Mouse (Mus musculus) liver, adult 2 months (tissue): ENCODE results near the gene Rab27a. TPM values are rescaled to one million over a fixed set of nuclear protein-coding genes. Genes with fewer than 3 reads are reported as not detected.

Experiments
- DNase-seq: peaks from one replicate; pipeline ENCODE4 v3.0.0-alpha.2; 2011; ENCODE audit warnings: low read depth, low spot score; ENCODE audit errors: extremely low read depth
- H3K27ac ChIP-seq: fragments of 200-500 bp; replicated peaks from 2 replicates; pipeline ENCODE4 v1.5.1; 2012; ENCODE audit warnings: low read depth, mild to moderate bottlenecking, control low read depth, inconsistent platforms, low read length; ENCODE audit not compliant: insufficient read depth
- H3K27me3 ChIP-seq: fragments of 200-500 bp; 2 replicates; pipeline ENCODE4 v1.6.1; 2012; ENCODE audit warnings: mild to moderate bottlenecking, moderate library complexity, low read length, inconsistent platforms; ENCODE audit not compliant: control insufficient read depth, insufficient read depth
- H3K36me3 ChIP-seq: fragments of 200-500 bp; 2 replicates; pipeline ENCODE4 v1.6.1; 2012; ENCODE audit warnings: low read length, inconsistent platforms; ENCODE audit not compliant: control insufficient read depth, insufficient read depth
- H3K4me1 ChIP-seq: fragments of 200-500 bp; 2 replicates; pipeline ENCODE4 v1.6.1; 2011; ENCODE audit warnings: low read length; ENCODE audit not compliant: control insufficient read depth, insufficient read depth
- H3K4me3 ChIP-seq: fragments of 200-500 bp; 2 replicates; pipeline ENCODE4 v1.5.1; 2011; ENCODE audit warnings: low read depth, mild to moderate bottlenecking, control low read depth, low read length, moderate library complexity; ENCODE audit not compliant: insufficient read depth
- H3K79me2 ChIP-seq: fragments of 200-500 bp; 2 replicates; pipeline ENCODE4 v1.6.1; 2012; ENCODE audit warnings: inconsistent platforms, mild to moderate bottlenecking, low read length, moderate library complexity; ENCODE audit not compliant: control insufficient read depth, insufficient read depth
- H3K9ac ChIP-seq: fragments of 200-500 bp; 2 replicates; pipeline ENCODE4 v1.6.1; 2012; ENCODE audit warnings: low read depth, mild to moderate bottlenecking, control low read depth, inconsistent platforms, low read length
- CTCF ChIP-seq: fragments of 200-500 bp; IDR thresholded peaks from 2 replicates; pipeline ENCODE4 v1.5.1; 2011; ENCODE audit warnings: low read depth, low read length, control low read depth
- POLR2A ChIP-seq: fragments of 200-500 bp; IDR thresholded peaks from 2 replicates; pipeline ENCODE4 v1.6.1; 2011; ENCODE audit warnings: low read length, control low read depth; ENCODE audit not compliant: insufficient read depth; ENCODE audit errors: extremely low read depth
- WGBS: fragments of 180-500 bp; shearing (Covaris S2); methylation state at CpG from one replicate; pipeline ENCODE4 v1.1.7; 2018; 5-methylcytosine and 5-hydroxymethylcytosine counted together
- polyA plus RNA-seq: library from polyadenylated mRNA; depleted of rRNA; stranded (reverse); fragments of >200 nt; gene quantifications from 2 replicates; pipeline ENCODE4 v1.2.3, GENCODE M21; 2012
- total RNA-seq: library from RNA; depleted of rRNA; stranded (reverse); fragments of >200 nt; gene quantifications from 2 replicates; pipeline ENCODE4 v1.2.3, GENCODE M21; 2014

Rab27a gene
- total and polyA plus RNA-seq, 2 experiments: 0.77 to 2.6 TPM

- 66% methylated on average over 4 of the region's 4 CpGs for WGBS
These were observed 4.3 kb downstream of the Rab27a start for GRCm38 (mm10) chr9:73048927-73049326.

DNA sequence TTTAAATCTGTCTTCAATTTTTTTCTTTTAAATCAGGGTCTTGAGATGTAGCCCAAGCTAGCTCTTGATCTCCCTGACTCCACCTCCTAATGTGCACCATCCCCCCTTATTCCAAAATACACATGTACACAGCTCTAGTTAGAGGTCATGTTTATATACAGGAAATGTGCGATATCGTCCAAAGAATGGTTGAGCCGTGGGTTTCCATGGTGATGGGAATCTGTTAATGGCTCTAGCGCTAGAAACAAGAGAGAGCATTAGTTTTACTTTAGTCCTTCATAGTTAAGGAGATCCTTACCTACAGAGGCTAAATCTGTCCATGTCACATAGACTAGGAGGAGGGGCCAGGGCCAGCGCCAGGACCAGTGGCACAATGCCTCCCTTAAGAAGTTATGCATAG, 5.2 kb downstream of the Rab27a start:
- DNase-seq: no peak
- Histone ChIP-seq H3K27me3 (no peaks in the 10 kb centered on the region), H3K27ac (no peak overlapping the region), H3K9ac (no peak overlapping the region), H3K4me3 (no peak overlapping the region), H3K36me3 (no peaks in the 10 kb centered on the region), H3K4me1 (no peaks in the 10 kb centered on the region), H3K79me2 (peaks cover 2% of the 10 kb centered on the region; the same call in 1 of the 2 replicates)
- WGBS: 53% methylated on average over 5 of the region's 5 CpGs
- TF ChIP-seq CTCF (no peak), POLR2A (no peak)

More at GRCm38 (mm10) chr9:73048927-73049326, 4.3 kb downstream of the Rab27a start:
- no peak for DNase-seq
- H3K27me3 ChIP-seq: no peaks in the 10 kb centered on the region
- no peaks in the 10 kb centered on the region for H3K4me1 ChIP-seq
- no peak overlapping the region for H3K27ac ChIP-seq
- H3K36me3 ChIP-seq: no peaks in the 10 kb centered on the region
- H3K9ac ChIP-seq: no peak overlapping the region
- no peaks in the 10 kb centered on the region for H3K79me2 ChIP-seq
- TF ChIP-seq CTCF (no peak), POLR2A (no peak)
- no peak overlapping the region for H3K4me3 ChIP-seq

DNA sequence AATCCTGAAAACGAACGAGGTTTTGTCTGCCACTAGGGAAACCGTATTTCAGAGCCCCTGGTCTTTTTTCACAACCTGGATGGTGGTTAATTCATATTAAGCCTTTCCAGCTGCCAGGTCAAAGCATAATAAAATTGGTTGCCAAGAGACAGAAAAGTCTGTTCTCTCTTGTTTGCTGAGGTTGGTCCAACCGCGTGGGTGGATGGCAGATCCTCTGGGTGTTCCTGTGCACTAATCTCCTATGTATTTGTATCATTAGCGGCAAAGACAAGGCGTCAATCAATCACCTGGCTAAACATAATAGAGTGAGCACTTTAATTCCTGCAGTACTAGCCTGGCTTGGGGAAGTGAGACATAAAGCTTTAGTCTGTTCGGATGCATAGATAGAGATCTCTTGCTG, 6.0 kb downstream of the Rab27a start:
- TF ChIP-seq CTCF (no peak), POLR2A (no peak)
- no peak for DNase-seq
- 43% methylated on average over 8 of the region's 8 CpGs for WGBS

DNA sequence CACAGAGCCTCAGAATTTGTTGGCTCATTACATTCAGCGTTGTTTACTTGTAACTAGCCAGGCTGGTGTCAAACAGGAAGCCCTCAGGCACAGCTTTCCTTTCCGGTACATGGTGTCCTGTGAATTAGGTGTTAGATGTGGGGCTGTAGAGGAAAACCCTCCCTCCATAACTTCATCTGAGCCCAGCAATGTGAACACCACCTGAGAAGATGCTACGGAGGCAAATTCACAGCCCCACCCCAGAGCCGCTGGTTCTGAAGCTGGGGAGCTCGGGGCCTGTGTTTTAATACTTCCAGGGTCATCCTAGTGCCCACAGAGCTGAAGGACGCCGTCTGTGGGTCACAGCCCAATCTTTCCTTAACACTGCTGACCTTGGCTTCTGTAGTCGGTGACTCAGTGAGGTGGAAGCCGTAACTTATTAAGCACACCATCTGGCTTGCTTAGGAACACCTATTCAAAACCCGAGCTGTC, 10.8 kb downstream of the Rab27a start:
- no peak overlapping the region for H3K9ac ChIP-seq
- 61% methylated on average over 10 of the region's 10 CpGs for WGBS
- TF ChIP-seq CTCF (no peak), POLR2A (no peak)
- peaks cover 2% of the 10 kb centered on the region; the same call in 1 of the 2 replicates for H3K79me2 ChIP-seq
- H3K4me1 ChIP-seq: peaks cover 2% of the 10 kb centered on the region; the same call in 1 of the 2 replicates
- H3K4me3 ChIP-seq: no peak overlapping the region
- H3K27ac ChIP-seq: peak overlapping the region; percentile 71
- no peaks in the 10 kb centered on the region for H3K36me3 ChIP-seq
- no peaks in the 10 kb centered on the region for H3K27me3 ChIP-seq
- DNase-seq: no peak

More for the DNA sequence above, 6.0 kb downstream of the Rab27a start:
- H3K4me1 ChIP-seq: peaks cover 2% of the 10 kb centered on the region; the same call in 1 of the 2 replicates
- peaks cover 2% of the 10 kb centered on the region; the same call in 1 of the 2 replicates for H3K79me2 ChIP-seq
- H3K27ac ChIP-seq: no peak overlapping the region
- no peak overlapping the region for H3K4me3 ChIP-seq
- H3K27me3 ChIP-seq: no peaks in the 10 kb centered on the region
- no peak overlapping the region for H3K9ac ChIP-seq
- no peaks in the 10 kb centered on the region for H3K36me3 ChIP-seq

DNA sequence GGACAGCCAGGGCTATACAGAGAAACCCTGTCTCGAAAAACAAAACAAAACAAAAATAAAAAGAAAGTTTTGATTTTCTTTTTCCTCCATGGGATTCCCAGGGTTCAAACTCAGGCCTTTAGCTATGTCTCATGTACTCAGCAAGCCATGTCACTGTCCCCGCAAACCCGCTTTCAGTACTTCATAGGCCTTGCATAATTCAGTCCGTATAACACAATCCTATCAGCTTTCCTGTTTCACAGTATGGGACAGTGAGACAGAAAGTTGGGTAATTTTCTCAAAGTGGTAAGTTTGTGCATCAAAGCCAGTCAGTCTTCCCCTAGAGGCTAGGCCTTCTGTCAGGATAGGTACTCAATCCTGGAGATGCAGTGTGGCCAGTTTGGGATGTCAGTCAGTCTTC, 14.6 kb downstream of the Rab27a start:
- Histone ChIP-seq H3K9ac (no peak overlapping the region), H3K27ac (no peak overlapping the region), H3K36me3 (no peaks in the 10 kb centered on the region), H3K4me1 (peaks cover 2% of the 10 kb centered on the region; the same call in 1 of the 2 replicates), H3K27me3 (no peaks in the 10 kb centered on the region), H3K79me2 (0 out of 2 replicates have a peak, but pooled peaks cover 4% of the 10 kb centered on the region), H3K4me3 (no peak overlapping the region)
- TF ChIP-seq POLR2A (no peak), CTCF (no peak)
- DNase-seq: no peak
- WGBS: 90% methylated on average over 4 of the region's 4 CpGs

DNA sequence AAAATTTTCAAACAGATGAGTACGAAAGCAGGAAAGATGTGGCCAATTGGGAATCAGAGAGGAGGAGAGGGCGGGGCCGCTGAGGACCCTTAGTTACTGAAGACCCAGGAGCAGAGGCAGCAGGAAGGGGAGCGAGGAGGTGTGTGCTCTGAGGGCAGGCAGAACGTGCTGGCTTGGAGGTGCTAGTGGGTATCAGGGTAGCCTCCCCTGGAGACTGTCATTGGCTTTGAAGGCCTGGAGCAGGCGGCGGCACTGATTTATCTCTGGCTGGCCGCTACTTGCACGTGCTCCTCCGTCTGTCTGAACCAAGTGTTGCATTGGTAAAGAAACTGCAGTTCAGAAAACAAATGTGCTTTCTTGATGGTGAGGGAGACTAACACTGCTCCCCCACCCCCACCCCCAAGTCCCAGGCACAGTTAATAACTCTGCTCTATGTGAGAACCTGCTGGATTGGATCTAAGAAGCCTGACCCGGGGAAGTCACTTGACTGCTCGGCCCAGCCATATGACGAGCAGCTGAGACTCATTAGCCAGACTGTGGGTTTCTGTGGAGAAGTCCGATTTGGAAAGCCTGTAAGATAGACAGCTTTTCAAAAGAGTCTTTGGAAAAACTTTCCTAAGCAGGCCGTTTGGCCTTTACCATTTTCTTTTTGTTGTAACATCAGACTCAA, 19.1 kb downstream of the Rab27a start:
- no peak overlapping the region for H3K4me3 ChIP-seq
- 0 out of 2 replicates have a peak, but pooled peaks cover 2% of the 10 kb centered on the region for H3K79me2 ChIP-seq
- H3K36me3 ChIP-seq: no peaks in the 10 kb centered on the region
- H3K27me3 ChIP-seq: no peaks in the 10 kb centered on the region
- no peak for DNase-seq
- no peak overlapping the region for H3K9ac ChIP-seq
- peaks cover 6% of the 10 kb centered on the region for H3K4me1 ChIP-seq
- WGBS: 82% methylated on average over 15 of the region's 15 CpGs
- H3K27ac ChIP-seq: no peak overlapping the region
- TF ChIP-seq CTCF (no peak), POLR2A (no peak)
